Comparison of ENCODE assay signal across 9 mouse cellular contexts in the genomic region with DNA sequence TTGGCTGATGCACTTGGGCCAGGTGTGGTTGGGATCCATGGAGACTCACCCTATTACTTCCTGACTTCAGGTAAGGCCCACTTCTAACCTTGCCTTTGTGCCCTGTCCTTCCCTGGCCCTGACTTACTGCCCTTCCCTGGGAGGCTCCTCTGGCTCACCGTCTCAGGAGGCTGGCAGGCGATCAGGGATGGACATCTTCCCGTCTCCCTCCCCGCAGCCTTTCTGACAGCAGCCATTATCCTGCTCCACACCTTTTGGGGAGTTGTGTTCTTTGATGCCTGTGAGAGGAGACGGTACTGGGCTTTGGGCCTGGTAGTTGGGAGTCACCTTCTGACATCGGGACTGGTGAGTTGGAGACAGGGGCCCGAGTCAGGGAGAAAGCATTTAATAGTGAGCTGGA. TPM values are rescaled to one million over a fixed set of nuclear protein-coding genes. Genes with fewer than 3 reads are reported as not detected.
DNase-seq lines count a peak whose midpoint lies in the region; ATAC-seq and TF ChIP-seq lines count a peak whose summit lies in the region.
"Not testable (repeated sequence)": the region's sequence is repeated elsewhere in the genome, so short reads cannot be mapped to it uniquely, and the experiment has no call there.
"Had no signal": no experiment of that assay in that cellular context is flagged by ENCODE, and none has a peak within 500 bp of the region (broad histone marks: within the 10 kb centered on the region; RNA-seq: fewer than 3 reads in every experiment).

No protein-coding gene starts in this region.

- ATAC-seq in embryonic facial prominence, embryonic 14.5 days (ENCODE audit: low read depth); heart, embryonic 14.5 days (ENCODE audit: insufficient number of reproducible peaks, insufficient read depth, low FRiP score, low read depth); hindbrain, embryonic 15.5 days (ENCODE audit: low FRiP score, low read depth); kidney, embryonic 15.5 days (replicated peaks; ENCODE audit: low FRiP score); liver, embryonic 15.5 days (ENCODE audit: insufficient read depth); neural tube, embryonic 15.5 days (ENCODE audit: low FRiP score): not testable (repeated sequence)

- H3K36me3 ChIP-seq in embryonic facial prominence, embryonic 14.5 days (ENCODE audit: control insufficient read depth, insufficient read depth, low read length): peaks cover 13% of the 10 kb centered on the region
- peaks cover 25% of the 10 kb centered on the region for H3K36me3 ChIP-seq in heart, embryonic 14.5 days (ENCODE audit: control insufficient read depth, insufficient read depth, low read length)
- H3K36me3 ChIP-seq in hindbrain, embryonic 15.5 days; liver, embryonic 15.5 days (replicated peaks); neural tube, embryonic 15.5 days: not testable (repeated sequence)
- H3K36me3 ChIP-seq in kidney, embryonic 15.5 days: peaks cover 18% of the 10 kb centered on the region
- peaks cover 39% of the 10 kb centered on the region for H3K36me3 ChIP-seq in midbrain, embryonic 10.5 days

- H3K4me3 ChIP-seq in bone marrow macrophage, adult 2 months (ENCODE audit: insufficient read depth, low read length): peak overlapping the region; percentile 97; the same call in 1 of the 2 replicates
- H3K4me3 ChIP-seq in embryonic facial prominence, embryonic 14.5 days (ENCODE audit: low read depth, low read length); heart, embryonic 14.5 days (ENCODE audit: control insufficient read depth in 1 of 2, insufficient read depth in 1 of 2, low read depth in 1 of 2, low read length in 2 of 2); liver, embryonic 15.5 days (replicated peaks); neural tube, embryonic 15.5 days (replicated peaks): not testable (repeated sequence)
- 0 out of 2 replicates have a peak overlapping the region, but pooled peaks have one; percentile 5 for H3K4me3 ChIP-seq in hindbrain, embryonic 15.5 days
- H3K4me3 ChIP-seq in kidney, embryonic 15.5 days (replicated peaks): 0 out of 2 replicates have a peak overlapping the region, but pooled peaks have one; percentile 73
- H3K4me3 ChIP-seq in midbrain, embryonic 10.5 days: 0 out of 2 replicates have a peak overlapping the region, but pooled peaks have one; percentile 14

- WGBS in embryonic facial prominence, embryonic 14.5 days: 85% methylated on average over 7 of the region's 7 CpGs
- WGBS in heart, embryonic 14.5 days: 81% methylated on average over 7 of the region's 7 CpGs
- 92% methylated on average over 7 of the region's 7 CpGs for WGBS in hindbrain, embryonic 15.5 days
- 81% methylated on average over 7 of the region's 7 CpGs for WGBS in kidney, embryonic 15.5 days
- WGBS in liver, embryonic 15.5 days (ENCODE audit: insufficient replicate concordance): 86% methylated on average over 7 of the region's 7 CpGs
- 89% methylated on average over 7 of the region's 7 CpGs for WGBS in midbrain, embryonic 10.5 days
- WGBS in neural tube, embryonic 15.5 days: 87% methylated on average over 7 of the region's 7 CpGs

- not testable (repeated sequence) for H3K4me1 ChIP-seq in bone marrow macrophage, adult 2 months (ENCODE audit: control insufficient read depth, insufficient read depth, low read length)
- peaks cover 13% of the 10 kb centered on the region; the same call in 1 of the 2 replicates for H3K4me1 ChIP-seq in embryonic facial prominence, embryonic 14.5 days (ENCODE audit: control insufficient read depth, insufficient read depth, low read length)
- H3K4me1 ChIP-seq in heart, embryonic 14.5 days (ENCODE audit: control insufficient read depth in 2 of 2, insufficient read depth in 2 of 2, low read length in 2 of 2): peaks cover 14 to 28% of the 10 kb centered on the region in 2 experiments
- H3K4me1 ChIP-seq in hindbrain, embryonic 15.5 days (replicated peaks): peaks cover 24% of the 10 kb centered on the region
- peaks cover 52% of the 10 kb centered on the region for H3K4me1 ChIP-seq in kidney, embryonic 15.5 days
- peaks cover 41% of the 10 kb centered on the region for H3K4me1 ChIP-seq in liver, embryonic 15.5 days (replicated peaks)
- peaks cover 46% of the 10 kb centered on the region for H3K4me1 ChIP-seq in midbrain, embryonic 10.5 days
- peaks cover 29% of the 10 kb centered on the region for H3K4me1 ChIP-seq in neural tube, embryonic 15.5 days

- not testable (repeated sequence) for H3K27ac ChIP-seq in bone marrow macrophage, adult 2 months (ENCODE audit: insufficient read depth, low read depth, low read length); embryonic facial prominence, embryonic 14.5 days (replicated peaks; ENCODE audit: low read depth, low read length); heart, embryonic 14.5 days (replicated peaks in 1 of 2; ENCODE audit: control insufficient read depth in 1 of 2, insufficient read depth in 1 of 2, low read depth in 2 of 2, low read length in 2 of 2); hindbrain, embryonic 15.5 days (replicated peaks); kidney, embryonic 15.5 days; liver, embryonic 15.5 days (replicated peaks); midbrain, embryonic 10.5 days (replicated peaks); neural tube, embryonic 15.5 days (replicated peaks)

- not testable (repeated sequence) for TF ChIP-seq CTCF in bone marrow macrophage, adult 2 months (IDR thresholded peaks at IDR 0.05; ENCODE audit: low read depth, low read length)

- H3K4me2 ChIP-seq in embryonic facial prominence, embryonic 14.5 days (ENCODE audit: low read depth, low read length): peak overlapping the region; percentile 85
- H3K4me2 ChIP-seq in heart, embryonic 14.5 days (ENCODE audit: low read length): peak overlapping the region; percentile 83
- peak overlapping the region; percentile 64; the same call in 1 of the 2 replicates for H3K4me2 ChIP-seq in hindbrain, embryonic 15.5 days
- H3K4me2 ChIP-seq in kidney, embryonic 15.5 days: peak overlapping the region; percentile 72; the same call in 1 of the 2 replicates
- H3K4me2 ChIP-seq in liver, embryonic 15.5 days: peak overlapping the region; percentile 87; the same call in 1 of the 2 replicates
- peak overlapping the region; percentile 69 for H3K4me2 ChIP-seq in neural tube, embryonic 15.5 days

- not testable (repeated sequence) for TF ChIP-seq POLR2A in bone marrow macrophage, adult 2 months (IDR thresholded peaks at IDR 0.05; ENCODE audit: borderline replicate concordance, low read depth, low read length)

- DNase-seq in embryonic facial prominence, embryonic 14.5 days (ENCODE audit: low spot score); midbrain, embryonic 10.5 days (ENCODE audit: low spot score): not testable (repeated sequence)

- not testable (repeated sequence) for H3K9me3 ChIP-seq in embryonic facial prominence, embryonic 14.5 days (ENCODE audit: control insufficient read depth, low read length); heart, embryonic 14.5 days (ENCODE audit: control insufficient read depth, low read length); hindbrain, embryonic 15.5 days; kidney, embryonic 15.5 days (replicated peaks); liver, embryonic 15.5 days (replicated peaks); midbrain, embryonic 10.5 days (replicated peaks); neural tube, embryonic 15.5 days (replicated peaks)

- H3K9ac ChIP-seq in embryonic facial prominence, embryonic 14.5 days (ENCODE audit: low read depth, low read length); heart, embryonic 14.5 days (ENCODE audit: low read length); hindbrain, embryonic 15.5 days; kidney, embryonic 15.5 days; liver, embryonic 15.5 days; neural tube, embryonic 15.5 days (replicated peaks): not testable (repeated sequence)

- H3K27me3 ChIP-seq in embryonic facial prominence, embryonic 14.5 days (replicated peaks; ENCODE audit: control insufficient read depth, insufficient read depth, low read length); heart, embryonic 14.5 days (ENCODE audit: control insufficient read depth, insufficient read depth, low read length); hindbrain, embryonic 15.5 days; kidney, embryonic 15.5 days; midbrain, embryonic 10.5 days (ENCODE audit: low read depth, poor library complexity, severe bottlenecking); neural tube, embryonic 15.5 days (replicated peaks): not testable (repeated sequence)
- H3K27me3 ChIP-seq in liver, embryonic 15.5 days: peaks cover 15% of the 10 kb centered on the region

RNA-seq across cellular contexts. Expression of gene Aph1a, which starts 1.7 kb away (rescaled TPM):
- polyA plus RNA-seq in bone marrow macrophage, adult 2 months (2012; ENCODE audit: insufficient read depth, insufficient read length, missing spikeins): 116 and 118 TPM in 2 replicates
- 36.6 and 39.5 TPM in 2 replicates for polyA plus RNA-seq in embryonic facial prominence, embryonic 14.5 days (2014; fragmentation: Nextera tagmentation; extraction: Ambion mirVana)
- 38.4 and 48.0 TPM in 2 replicates for polyA plus RNA-seq in heart, embryonic 14.5 days (2014; fragmentation: Nextera tagmentation; extraction: Ambion mirVana)
- polyA plus RNA-seq in hindbrain, embryonic 15.5 days (2015; fragmentation: Nextera tagmentation; extraction: Ambion mirVana): 34.9 and 36.4 TPM in 2 replicates
- 37.4 and 40.8 TPM in 2 replicates for polyA plus RNA-seq in kidney, embryonic 15.5 days (2015; fragmentation: Nextera tagmentation; extraction: Ambion mirVana)
- 11.8 and 13.3 TPM in 2 replicates for polyA plus RNA-seq in liver, embryonic 15.5 days (2015; fragmentation: Nextera tagmentation; extraction: Ambion mirVana)
- 31.1 and 37.4 TPM in 2 replicates for polyA plus RNA-seq in midbrain, embryonic 10.5 days (2016; fragmentation: Nextera tagmentation; extraction: Ambion mirVana)
- 31.0 and 39.5 TPM in 2 replicates for polyA plus RNA-seq in neural tube, embryonic 15.5 days (2015; fragmentation: Nextera tagmentation; extraction: Ambion mirVana)

RNA-seq across cellular contexts. Expression of gene BC028528, which starts 3.7 kb away (rescaled TPM):
- polyA plus RNA-seq in bone marrow macrophage, adult 2 months (2012; ENCODE audit: insufficient read depth, insufficient read length, missing spikeins): 145 and 162 TPM in 2 replicates
- 19.3 and 20.1 TPM in 2 replicates for polyA plus RNA-seq in embryonic facial prominence, embryonic 14.5 days (2014; fragmentation: Nextera tagmentation; extraction: Ambion mirVana)
- 45.1 and 51.7 TPM in 2 replicates for polyA plus RNA-seq in heart, embryonic 14.5 days (2014; fragmentation: Nextera tagmentation; extraction: Ambion mirVana)
- 19.8 and 22.8 TPM in 2 replicates for polyA plus RNA-seq in hindbrain, embryonic 15.5 days (2015; fragmentation: Nextera tagmentation; extraction: Ambion mirVana)
- 38.0 and 42.3 TPM in 2 replicates for polyA plus RNA-seq in kidney, embryonic 15.5 days (2015; fragmentation: Nextera tagmentation; extraction: Ambion mirVana)
- polyA plus RNA-seq in liver, embryonic 15.5 days (2015; fragmentation: Nextera tagmentation; extraction: Ambion mirVana): 6.6 and 7.0 TPM in 2 replicates
- polyA plus RNA-seq in midbrain, embryonic 10.5 days (2016; fragmentation: Nextera tagmentation; extraction: Ambion mirVana): 8.1 and 9.6 TPM in 2 replicates
- polyA plus RNA-seq in neural tube, embryonic 15.5 days (2015; fragmentation: Nextera tagmentation; extraction: Ambion mirVana): 23.8 and 25.3 TPM in 2 replicates

RNA-seq across cellular contexts. Expression of gene Car14, which starts 9.0 kb away (rescaled TPM):
- polyA plus RNA-seq in bone marrow macrophage, adult 2 months (2012; ENCODE audit: insufficient read depth, insufficient read length, missing spikeins): not detected in 2 replicates
- polyA plus RNA-seq in embryonic facial prominence, embryonic 14.5 days (2014; fragmentation: Nextera tagmentation; extraction: Ambion mirVana): 3.7 and 5.6 TPM in 2 replicates
- polyA plus RNA-seq in heart, embryonic 14.5 days (2014; fragmentation: Nextera tagmentation; extraction: Ambion mirVana): 45.5 and 49.7 TPM in 2 replicates
- polyA plus RNA-seq in hindbrain, embryonic 15.5 days (2015; fragmentation: Nextera tagmentation; extraction: Ambion mirVana): 13.1 and 14.7 TPM in 2 replicates
- 17.3 and 22.5 TPM in 2 replicates for polyA plus RNA-seq in kidney, embryonic 15.5 days (2015; fragmentation: Nextera tagmentation; extraction: Ambion mirVana)
- polyA plus RNA-seq in liver, embryonic 15.5 days (2015; fragmentation: Nextera tagmentation; extraction: Ambion mirVana): 11.8 and 15.6 TPM in 2 replicates
- polyA plus RNA-seq in midbrain, embryonic 10.5 days (2016; fragmentation: Nextera tagmentation; extraction: Ambion mirVana): 67.7 and 93.9 TPM in 2 replicates
- polyA plus RNA-seq in neural tube, embryonic 15.5 days (2015; fragmentation: Nextera tagmentation; extraction: Ambion mirVana): 1.3 and 1.8 TPM in 2 replicates
- polyA plus RNA-seq: inflammation-experienced regulatory T-cells, adult 6 months had no signal

RNA-seq across cellular contexts. Expression of gene Ciart, which starts 13.4 kb away (rescaled TPM):
- polyA plus RNA-seq in bone marrow macrophage, adult 2 months (2012; ENCODE audit: insufficient read depth, insufficient read length, missing spikeins): 1.6 and 1.7 TPM in 2 replicates
- 4.1 and 4.4 TPM in 2 replicates for polyA plus RNA-seq in embryonic facial prominence, embryonic 14.5 days (2014; fragmentation: Nextera tagmentation; extraction: Ambion mirVana)
- 3.1 and 3.9 TPM in 2 replicates for polyA plus RNA-seq in heart, embryonic 14.5 days (2014; fragmentation: Nextera tagmentation; extraction: Ambion mirVana)
- polyA plus RNA-seq in hindbrain, embryonic 15.5 days (2015; fragmentation: Nextera tagmentation; extraction: Ambion mirVana): 4.9 and 5.2 TPM in 2 replicates
- polyA plus RNA-seq in kidney, embryonic 15.5 days (2015; fragmentation: Nextera tagmentation; extraction: Ambion mirVana): 5.9 and 6.6 TPM in 2 replicates
- 1.2 and 1.4 TPM in 2 replicates for polyA plus RNA-seq in liver, embryonic 15.5 days (2015; fragmentation: Nextera tagmentation; extraction: Ambion mirVana)
- polyA plus RNA-seq in midbrain, embryonic 10.5 days (2016; fragmentation: Nextera tagmentation; extraction: Ambion mirVana): 7.9 and 12.3 TPM in 2 replicates
- polyA plus RNA-seq in neural tube, embryonic 15.5 days (2015; fragmentation: Nextera tagmentation; extraction: Ambion mirVana): 4.3 and 4.5 TPM in 2 replicates

RNA-seq across cellular contexts. Expression of gene Mrps21, which starts 24.2 kb away (rescaled TPM):
- 227 and 228 TPM in 2 replicates for polyA plus RNA-seq in bone marrow macrophage, adult 2 months (2012; ENCODE audit: insufficient read depth, insufficient read length, missing spikeins)
- 288 and 315 TPM in 2 replicates for polyA plus RNA-seq in embryonic facial prominence, embryonic 14.5 days (2014; fragmentation: Nextera tagmentation; extraction: Ambion mirVana)
- 415 and 468 TPM in 2 replicates for polyA plus RNA-seq in heart, embryonic 14.5 days (2014; fragmentation: Nextera tagmentation; extraction: Ambion mirVana)
- polyA plus RNA-seq in hindbrain, embryonic 15.5 days (2015; fragmentation: Nextera tagmentation; extraction: Ambion mirVana): 277 and 287 TPM in 2 replicates
- polyA plus RNA-seq in kidney, embryonic 15.5 days (2015; fragmentation: Nextera tagmentation; extraction: Ambion mirVana): 404 and 412 TPM in 2 replicates
- polyA plus RNA-seq in liver, embryonic 15.5 days (2015; fragmentation: Nextera tagmentation; extraction: Ambion mirVana): 141 and 166 TPM in 2 replicates
- polyA plus RNA-seq in midbrain, embryonic 10.5 days (2016; fragmentation: Nextera tagmentation; extraction: Ambion mirVana): 354 and 390 TPM in 2 replicates
- 284 and 296 TPM in 2 replicates for polyA plus RNA-seq in neural tube, embryonic 15.5 days (2015; fragmentation: Nextera tagmentation; extraction: Ambion mirVana)
